Mouse (Mus musculus): ENCODE measurements around the gene Fam13c.

Fam13c gene

DNA sequence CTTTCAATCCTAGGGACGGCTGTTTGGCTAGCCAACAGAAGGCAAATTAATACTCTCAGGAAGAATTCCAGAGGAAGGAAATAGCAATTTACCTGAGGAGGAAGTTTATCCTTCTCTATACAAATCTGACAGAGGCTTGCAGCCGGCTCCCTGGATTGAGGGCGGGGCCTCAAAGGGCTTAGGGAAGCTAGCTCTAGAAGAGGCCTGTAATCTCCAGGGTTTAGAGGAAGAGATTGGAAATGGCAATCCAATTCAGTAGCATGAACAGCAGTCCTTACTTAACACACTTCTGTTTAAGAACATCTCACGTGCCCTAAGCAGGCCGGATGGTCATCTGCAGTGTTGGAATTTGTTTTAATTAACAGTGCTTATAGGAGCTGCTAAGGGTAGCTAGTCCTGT, 81.1 kb downstream of the Fam13c start:
- no peak for DNase-seq

DNA sequence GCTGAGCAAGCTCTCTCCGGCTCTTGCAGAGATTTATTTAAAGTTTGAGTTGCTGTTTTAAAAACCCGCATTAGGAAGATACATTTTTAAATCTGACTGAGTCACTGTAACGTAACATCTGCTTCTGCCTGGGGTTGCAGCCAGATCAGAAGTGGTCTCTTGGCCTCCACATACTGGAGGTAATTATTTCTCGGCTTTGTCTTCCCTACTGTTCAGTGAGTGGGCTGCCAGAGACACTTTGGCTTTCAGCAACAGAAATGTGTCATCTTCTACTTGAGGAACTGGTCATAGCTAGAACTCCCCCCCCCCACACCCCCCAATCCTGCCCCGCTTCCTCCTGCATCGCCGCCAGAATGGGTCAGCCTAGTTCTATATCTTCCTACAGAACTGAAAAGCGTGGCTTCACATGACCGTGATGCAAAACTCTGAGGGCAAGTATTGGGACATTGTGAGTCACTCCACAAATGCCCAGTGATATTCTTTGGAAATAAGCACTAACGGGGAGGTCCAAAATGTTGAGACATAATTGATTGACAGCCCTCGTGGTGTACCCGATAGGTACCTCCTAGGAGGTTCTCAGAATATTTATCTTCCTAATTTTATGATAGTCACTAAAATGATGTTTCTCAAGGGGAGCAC, 90.0 kb downstream of the Fam13c start:
- DNase-seq = peak; percentile 66

DNA sequence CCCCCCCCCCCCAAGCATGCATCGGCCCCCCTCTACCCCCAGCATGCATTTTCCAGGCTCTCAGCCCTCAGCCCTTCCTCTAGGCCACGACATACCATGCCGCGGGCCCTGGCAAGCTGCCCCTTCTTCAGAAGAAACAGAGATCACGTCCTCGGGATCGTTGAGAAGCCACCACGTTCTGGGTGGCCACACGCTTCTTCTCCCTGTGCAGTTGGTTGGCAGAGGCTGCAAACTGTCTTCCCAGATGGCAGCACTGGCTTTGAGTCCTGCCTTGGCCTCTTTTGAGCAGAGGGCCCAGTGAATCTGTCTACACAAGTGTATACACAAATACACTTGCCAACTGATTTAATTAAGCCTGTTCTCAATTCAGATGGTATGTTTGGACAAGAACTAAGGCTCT, 92.0 kb downstream of the Fam13c start:
- peak; percentile 51 for DNase-seq

DNA sequence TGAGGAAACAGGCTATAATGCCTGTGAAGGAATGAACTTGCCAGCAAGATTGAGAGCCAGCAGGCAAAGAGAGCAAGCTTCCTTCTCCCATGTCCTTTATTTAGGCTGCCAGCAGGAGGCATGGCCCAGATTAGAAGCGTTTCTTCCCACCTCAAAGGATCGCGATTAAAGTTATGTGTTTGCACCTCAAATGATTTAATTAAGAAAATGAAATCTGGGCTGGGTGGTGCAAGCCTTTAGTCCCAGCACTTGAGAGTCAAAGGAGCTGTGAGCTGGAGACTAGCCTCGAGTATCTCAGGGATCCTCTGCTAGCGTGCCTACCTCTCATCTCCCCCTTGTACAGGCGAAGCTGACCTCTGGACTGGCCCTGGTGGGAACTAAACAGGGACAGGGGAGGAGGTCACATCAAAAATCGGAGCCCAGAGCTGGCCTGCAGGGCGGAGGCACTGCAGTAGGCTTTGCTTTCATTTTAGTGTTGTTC, 93.1 kb downstream of the Fam13c start:
- peak; percentile 47 for DNase-seq

DNA sequence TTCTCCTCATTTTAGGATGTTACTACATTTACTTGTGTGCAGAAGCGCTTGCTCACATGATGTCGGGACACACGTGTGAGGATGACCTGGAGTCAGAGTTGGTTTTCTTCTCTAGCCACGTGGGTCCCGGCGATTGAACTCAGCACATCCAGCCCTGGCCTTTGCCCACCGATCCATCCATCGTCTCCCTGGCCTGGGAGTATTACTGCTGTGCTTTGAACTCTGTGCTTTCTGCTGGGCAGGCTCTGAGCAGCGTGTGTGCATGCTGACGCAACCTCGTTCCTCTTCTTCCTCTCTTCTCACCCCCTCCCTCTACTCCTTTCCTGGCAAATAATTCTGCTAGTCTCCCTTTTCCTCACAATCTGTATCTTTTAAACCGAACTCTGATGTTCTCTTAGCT, 93.7 kb downstream of the Fam13c start:
- DNase-seq = no peak

DNA sequence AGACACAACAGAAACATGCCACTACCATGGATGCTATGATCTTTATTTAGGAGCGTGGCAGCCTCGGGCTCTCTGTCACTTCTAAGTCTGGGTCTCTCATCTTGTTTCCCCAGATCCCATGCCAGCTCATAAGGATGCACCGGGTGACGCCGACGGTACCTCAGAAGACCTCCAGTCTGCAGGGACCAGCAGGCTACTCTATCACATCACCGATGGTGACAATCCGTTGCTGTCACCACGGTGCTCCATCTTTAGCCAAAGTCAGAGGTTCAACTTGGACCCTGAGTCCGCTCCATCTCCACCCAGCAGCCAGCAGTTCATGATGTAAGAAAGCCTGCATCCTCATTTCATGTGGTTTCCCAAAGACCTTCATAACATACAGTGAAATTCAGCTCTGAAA, 94.3 kb downstream of the Fam13c start:
- no peak for DNase-seq

DNA sequence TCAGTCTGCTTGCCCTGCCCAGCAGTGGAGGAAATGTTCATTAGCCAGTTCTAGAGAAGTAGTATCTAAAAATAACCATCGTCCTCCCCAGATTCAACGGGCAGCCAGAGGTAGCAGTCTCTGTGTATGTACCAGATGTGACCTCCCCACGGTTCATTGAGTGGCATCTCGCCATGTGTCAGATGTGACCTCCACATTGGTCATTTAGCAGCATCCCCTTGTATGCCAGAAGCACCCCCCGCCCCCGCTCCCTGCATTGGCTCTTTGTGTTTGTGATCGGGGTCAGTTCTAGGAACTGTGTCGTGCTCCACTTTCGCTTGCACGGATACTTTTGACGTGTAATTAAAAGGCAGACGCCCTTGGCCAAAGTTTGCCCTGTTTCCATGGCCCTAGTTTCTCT, 95.1 kb downstream of the Fam13c start:
- DNase-seq = no peak

DNA sequence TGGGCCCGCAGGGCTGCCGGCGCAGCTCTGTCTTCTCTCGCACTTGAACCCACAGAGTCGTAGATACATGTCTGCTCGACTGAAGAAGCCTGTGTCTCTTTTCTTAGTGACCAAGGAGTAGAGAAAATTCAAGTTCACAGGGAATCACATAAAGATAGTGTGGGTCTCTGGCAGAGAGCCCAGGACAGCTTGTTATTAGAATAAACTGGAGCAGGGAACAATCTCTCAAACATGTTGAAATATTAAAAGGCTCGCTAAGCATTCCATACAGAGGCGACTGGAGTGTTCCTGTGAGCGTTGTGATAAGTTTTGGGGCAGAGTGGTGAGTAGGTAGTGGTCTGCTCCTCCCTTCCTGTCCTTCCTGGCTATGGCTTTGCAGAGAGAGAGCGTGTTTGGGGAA, 97.4 kb downstream of the Fam13c start:
- no peak for DNase-seq

DNA sequence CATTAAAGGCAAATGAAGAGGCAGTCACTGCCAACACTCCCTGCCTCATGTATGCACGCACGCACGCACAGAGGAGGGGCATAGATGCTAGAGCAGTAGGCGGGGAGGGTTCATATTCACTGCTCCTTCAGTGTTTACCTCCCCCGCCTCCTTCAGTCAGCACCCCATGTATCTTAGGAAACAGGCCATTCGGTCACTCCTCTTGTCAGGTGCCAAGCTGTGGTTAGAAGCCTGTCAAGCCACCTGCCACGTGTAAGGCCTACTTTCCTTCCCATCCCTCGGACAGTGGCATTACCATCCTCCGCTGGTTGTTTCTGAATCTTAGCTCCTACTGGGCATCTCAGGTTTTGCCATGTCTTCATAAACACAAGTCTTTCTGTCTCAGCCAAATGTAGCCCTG, 99.0 kb downstream of the Fam13c start:
- DNase-seq = no peak

DNA sequence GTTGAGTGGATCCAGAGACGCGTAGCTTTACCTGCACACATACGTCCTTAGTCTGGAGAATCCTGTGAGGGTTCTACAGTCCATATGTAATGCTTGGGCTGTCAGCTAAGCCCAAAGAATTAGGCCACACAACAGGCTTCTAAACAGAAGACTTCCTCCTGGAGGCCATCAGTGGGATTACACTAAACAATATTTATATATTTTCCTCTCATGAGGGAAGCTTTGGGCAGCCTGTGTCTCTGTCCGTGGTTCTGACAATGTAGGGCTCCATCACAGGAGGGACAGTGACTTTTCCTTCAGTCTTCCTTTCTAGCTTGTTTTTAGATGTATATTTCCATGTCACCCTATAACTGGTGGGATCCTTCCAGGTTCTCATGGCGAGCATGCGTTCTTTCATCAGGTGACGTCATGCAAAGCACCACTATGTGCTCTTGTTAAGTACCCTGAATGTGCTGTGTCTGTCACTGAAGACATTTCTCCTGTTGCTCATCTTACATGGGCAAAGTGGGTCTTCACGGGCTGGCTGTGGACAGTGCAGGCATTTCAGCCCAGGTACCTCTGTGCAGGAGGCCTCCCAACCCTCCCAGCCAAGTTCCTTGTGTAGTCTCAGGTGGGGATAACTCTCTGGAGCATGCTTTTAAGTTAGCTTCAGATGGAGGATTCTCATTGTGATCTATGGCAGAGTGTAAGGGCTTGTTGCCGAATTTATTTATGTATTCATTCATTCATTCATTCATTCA, 100.3 kb downstream of the Fam13c start:
- no peak for DNase-seq

DNA sequence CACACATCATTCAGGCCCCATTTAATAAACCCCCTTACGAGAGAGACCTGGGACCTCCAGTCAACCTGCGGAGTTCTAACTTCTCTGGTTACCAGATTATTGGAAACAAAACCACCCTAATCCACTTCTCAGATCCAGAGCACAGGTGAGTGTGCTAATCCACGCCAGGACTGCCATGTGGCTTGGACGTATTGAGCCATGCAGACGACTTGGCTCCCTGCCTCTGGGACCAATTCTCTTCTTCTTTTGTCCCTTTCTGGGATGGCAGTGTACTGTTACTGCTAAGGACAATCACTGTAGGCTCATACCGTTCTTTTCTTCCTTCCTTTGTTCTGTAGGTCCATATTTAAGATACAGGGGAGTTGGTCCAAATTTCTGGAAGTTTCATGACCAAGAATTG, 102.6 kb downstream of the Fam13c start:
- DNase-seq = no peak

DNA sequence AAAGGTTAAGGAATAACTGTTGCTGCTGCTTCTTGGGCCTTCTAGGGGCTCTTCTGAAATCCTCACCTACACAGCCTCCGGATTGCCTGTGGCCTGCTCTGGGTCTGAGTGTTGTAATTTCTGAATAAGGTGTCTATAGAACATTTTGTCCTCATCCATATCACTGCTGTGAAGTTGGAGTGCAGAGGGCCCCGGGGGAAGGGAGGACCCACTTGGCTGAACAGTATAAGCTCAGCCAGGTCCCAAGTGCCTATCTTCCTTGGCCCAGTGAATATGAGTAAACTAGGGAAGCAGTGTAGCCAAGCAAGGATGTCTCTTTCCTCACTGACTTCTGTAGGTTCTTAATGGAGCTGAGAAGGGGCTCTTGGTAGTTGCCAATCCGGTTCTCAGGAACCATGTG, 112.2 kb downstream of the Fam13c start:
- no peak for DNase-seq

DNA sequence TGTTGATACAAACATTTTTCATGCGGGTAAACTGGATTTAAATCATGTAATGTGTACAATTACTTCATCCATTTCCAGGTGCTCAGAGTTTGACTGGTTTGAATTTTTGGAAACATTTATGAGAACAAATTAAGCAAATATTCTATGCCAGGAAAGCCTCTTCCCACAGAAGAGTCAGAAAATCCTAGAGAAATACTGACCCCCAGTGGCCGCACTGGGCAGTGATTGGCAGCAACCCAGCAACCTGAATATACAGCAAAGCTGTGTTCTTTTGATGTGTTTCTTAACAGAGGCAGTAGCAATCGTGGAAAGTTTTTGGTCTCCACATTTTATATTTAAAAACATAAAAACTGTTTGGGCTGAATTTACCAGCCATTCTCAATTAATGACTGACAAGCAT, 123.4 kb downstream of the Fam13c start:
- peak; percentile 74 for DNase-seq

DNA sequence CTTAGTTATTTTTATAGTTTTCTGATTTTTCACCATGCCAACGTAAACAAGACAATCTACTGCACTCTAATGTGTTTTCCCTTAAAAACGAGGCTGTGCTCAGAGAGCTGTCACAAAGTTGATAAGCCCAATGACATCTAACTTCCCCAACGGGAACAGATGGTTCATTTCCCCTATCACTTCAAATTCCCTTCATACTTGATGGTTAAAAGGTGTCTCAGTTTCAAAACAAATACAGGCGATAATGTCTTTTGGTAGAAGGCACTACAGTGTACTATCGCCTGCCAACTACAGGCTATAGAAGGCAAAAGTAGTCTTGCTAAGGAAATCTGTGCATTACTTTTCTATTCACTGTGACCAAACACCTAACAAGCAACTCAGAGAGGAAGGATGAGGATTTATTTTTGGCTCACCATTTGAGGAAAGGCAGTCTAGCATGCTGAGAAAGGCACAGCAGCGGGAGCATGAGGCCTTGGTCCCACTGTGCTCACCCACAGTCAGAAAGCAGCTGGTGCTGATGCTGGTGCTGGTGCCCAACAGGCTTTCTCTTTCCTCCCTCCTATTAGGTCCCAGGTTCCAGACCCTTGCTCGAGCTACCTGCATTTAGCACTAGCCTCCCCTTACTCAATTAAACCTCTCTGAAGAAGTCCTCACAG, 141.4 kb downstream of the Fam13c start:
- DNase-seq = no peak

DNA sequence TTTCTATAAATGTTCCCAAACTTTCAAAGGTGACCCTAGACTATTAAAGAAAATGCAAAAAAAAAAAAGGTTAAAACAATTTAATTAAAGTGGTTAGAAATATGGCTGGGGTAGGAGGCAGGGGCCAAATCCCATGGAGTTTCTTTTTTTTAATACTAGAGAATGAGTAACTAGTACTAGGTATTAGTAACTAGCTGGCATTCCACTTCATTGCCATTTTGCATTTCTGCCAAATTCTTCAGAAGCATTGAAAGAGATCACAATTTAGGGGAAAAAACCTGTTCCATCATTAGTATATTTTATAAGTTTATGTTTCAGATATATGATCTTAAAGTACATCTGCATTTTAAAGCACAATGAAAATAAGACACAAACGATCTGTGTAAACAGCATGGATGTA, 143.9 kb downstream of the Fam13c start:
- no peak for DNase-seq

DNA sequence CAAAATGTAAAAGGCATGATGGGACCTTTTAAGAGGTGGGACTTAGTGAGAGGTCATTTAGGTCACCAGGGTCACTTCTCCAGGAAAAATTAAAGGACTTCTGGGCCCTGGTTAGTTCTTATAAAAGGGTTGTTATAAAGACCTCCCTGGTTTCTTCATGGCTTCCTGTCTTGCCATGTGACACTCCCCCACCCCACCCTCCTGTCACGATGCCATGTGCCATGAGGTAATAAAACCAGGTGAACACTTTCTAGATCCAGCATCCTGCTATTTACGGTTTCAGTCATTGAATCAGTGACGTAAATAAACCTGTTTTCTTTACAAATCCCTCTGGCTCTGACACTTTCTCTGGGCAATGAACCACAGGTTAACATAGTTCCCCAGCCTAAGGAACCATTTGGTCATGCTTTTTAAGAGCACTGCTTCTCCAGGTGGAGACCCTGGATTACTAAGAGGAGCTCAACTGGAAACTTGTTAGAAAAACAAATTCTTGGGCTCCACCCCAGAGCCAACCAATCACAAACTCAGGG, 146.7 kb downstream of the Fam13c start:
- no peak for DNase-seq

DNA sequence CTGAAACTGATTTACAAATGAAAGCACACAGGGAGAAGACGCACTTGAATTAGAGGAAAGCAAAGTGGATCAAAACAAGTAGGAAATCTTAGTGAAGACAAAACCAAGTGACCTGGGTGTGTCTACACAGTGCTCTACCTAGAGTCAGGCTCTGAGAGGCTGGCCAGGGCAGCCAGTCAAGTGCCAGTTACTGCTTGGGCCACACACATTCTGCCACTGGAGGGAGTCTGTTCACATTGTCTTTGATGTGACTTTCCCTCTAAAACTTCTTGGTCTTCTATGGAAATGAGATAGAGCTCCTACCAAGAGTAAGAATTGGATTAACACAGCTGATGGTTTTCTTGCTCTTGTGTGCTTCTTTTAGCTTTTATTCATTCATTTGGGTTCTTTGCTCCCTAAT, 153.7 kb downstream of the Fam13c start:
- DNase-seq = peak; percentile 43

DNA sequence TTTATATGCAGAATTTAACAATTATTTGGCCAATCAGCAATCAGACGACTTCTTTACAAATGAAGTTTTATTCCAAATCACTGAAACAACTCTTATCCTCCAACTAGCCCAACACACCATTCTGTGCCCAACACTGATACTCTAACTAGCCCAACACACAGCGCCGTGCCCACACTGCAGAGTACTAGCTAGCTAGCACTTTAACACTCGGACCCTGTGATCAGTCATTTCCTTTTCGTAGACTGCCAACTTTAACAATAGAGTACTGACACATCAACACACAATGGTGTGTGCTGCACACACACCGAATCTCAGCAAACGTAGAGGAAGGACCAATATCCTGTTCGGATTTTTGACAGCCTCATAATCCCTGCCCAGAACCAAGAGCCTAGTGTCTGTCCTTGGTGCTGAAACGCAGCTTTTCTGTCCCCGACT, 157.8 kb downstream of the Fam13c start:
- DNase-seq = no peak

DNA sequence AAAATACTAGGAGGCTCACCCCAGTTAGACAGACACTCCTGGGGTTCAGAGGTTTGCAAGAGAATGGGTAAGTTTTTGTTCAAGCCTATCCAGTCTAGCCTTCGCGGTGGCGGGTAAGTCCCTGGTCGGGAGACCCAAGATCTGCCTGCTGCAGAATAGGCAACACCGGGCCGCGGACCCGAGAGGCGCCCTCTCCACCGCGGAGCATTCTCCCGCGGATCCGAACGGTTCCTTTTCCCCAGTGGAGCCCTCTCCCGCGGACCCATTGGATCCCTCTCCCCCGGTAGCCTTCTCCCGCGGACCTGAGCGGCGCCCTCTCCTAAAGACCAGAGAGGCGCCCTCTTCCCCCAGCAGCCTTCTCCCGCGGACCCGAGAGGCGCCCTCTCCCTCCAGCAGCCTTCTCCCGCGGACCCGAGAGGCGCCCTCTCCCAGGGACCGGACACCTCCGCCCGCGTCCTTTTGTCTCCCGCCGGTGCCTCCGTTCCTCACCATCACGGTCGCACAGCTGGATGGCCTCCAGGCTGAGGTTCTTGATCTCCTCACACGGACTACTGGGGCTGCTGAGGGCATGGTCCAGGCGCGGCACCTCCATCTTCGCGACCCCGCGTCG, 158.3 kb downstream of the Fam13c start:
- DNase-seq = peak; percentile 52

DNA sequence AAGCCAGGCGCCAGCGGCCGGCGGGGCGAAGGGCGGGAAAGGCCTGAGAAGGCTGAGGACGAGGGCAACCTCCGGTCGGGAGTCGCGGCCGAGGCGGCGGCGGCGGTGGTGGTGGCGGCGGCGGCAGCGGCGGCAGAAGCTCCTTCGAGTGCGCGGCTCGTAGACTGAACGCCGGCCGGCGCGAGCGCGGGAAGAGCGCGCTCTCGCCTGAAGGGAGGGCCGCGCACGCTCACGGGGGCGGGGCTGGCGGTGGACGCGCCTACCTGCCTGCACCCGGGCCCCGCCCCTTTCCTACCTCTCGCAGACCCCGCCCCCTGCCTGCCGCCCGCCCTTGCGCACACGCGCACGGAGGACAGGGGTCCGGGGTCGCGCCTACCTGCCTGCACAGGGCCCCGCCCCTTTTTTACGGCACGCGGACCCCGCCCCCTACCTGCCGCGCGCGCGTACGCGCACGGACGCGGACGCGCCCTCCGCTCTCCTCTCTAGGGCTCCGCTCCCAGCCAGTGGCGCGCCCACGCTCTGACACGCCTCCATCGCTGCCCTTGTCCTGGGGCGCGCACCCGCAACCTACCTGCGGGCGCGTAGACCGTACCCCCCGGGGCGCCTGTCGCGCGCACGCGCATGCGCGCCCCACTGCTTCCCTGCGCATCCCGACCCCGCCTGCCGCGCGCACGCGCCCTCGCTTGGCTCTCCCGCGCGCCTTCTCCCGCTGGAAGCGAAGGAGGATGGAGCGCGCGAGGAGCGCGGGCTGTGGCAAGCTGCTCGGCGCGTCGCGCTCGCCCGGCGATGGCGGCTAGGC, 159.0 kb downstream of the Fam13c start:
- DNase-seq = peak; percentile 95

DNA sequence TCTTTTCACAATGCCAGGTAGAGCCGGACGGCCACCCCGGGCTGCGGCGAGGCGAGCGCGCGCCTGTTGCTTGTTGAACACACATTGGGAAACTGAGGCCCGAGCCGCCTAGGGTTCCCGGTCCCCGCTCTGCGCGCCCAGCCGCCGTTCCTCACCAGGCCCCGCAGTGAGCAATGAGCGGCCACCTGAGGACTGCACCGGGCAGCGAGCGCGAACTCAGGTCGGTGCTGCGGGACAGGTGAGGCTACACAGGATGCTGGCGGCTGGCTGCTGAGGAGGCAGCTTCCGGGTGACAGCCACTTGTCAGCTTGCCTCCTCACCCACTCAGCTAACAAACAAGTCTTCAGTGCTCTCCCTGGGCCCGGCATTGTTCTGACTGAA, 159.6 kb downstream of the Fam13c start:
- no peak for DNase-seq

Measured in right cerebral cortex, adult 18-20 months (tissue).